Mouse (Mus musculus): Measurements from ENCODE around the gene Fbxl21. TPM values are rescaled to one million over a fixed set of nuclear protein-coding genes. Genes with fewer than 3 reads are reported as not detected.

The Fbxl21 gene
- polyA plus RNA-seq, 1 experiment from 2014 or later, result 4.4 TPM

- Histone ChIP-seq H3K4me2 (no peak overlapping the region), H3K4me1 (no peaks in the 10 kb centered on the region), H3K27me3 (replicated peaks) (no peaks in the 10 kb centered on the region), H3K36me3 (no peaks in the 10 kb centered on the region), H3K9ac (replicated peaks) (no peak overlapping the region), H3K4me3 (replicated peaks) (no peak overlapping the region), H3K27ac (replicated peaks) (no peak overlapping the region), H3K9me3 (replicated peaks) (0 out of 2 replicates have a peak, but pooled peaks cover 3% of the 10 kb centered on the region)
- no peak for ATAC-seq (ENCODE audit: low FRiP score)
- 76% methylated on average over 5 of the region's 5 CpGs for WGBS
These were observed 13.3 kb downstream of the Fbxl21 start for GRCm38 (mm10) chr13:56535570-56535969.

GRCm38 (mm10) chr13:56537026-56537425 lies 14.8 kb downstream of the Fbxl21 start:
- Histone ChIP-seq H3K9me3 (replicated peaks) (0 out of 2 replicates have a peak, but pooled peaks cover 3% of the 10 kb centered on the region), H3K36me3 (no peaks in the 10 kb centered on the region), H3K27me3 (replicated peaks) (no peaks in the 10 kb centered on the region), H3K4me3 (replicated peaks) (no peak overlapping the region), H3K9ac (replicated peaks) (no peak overlapping the region), H3K27ac (replicated peaks) (no peak overlapping the region), H3K4me2 (no peak overlapping the region), H3K4me1 (no peaks in the 10 kb centered on the region)
- no peak for ATAC-seq (ENCODE audit: low FRiP score)
- WGBS, result 93% methylated on average over 12 of the region's 12 CpGs

GRCm38 (mm10) chr13:56539846-56540245 lies 17.6 kb downstream of the Fbxl21 start:
- 95% methylated on average over 4 of the region's 4 CpGs for WGBS
- H3K4me2 ChIP-seq, result no peak overlapping the region
- no peaks in the 10 kb centered on the region for H3K36me3 ChIP-seq
- H3K4me3 ChIP-seq (replicated peaks), result no peak overlapping the region
- H3K27ac ChIP-seq (replicated peaks), result no peak overlapping the region
- H3K4me1 ChIP-seq, result no peaks in the 10 kb centered on the region
- H3K27me3 ChIP-seq (replicated peaks), result no peaks in the 10 kb centered on the region
- no peak for ATAC-seq (ENCODE audit: low FRiP score)
- no peak overlapping the region for H3K9ac ChIP-seq (replicated peaks)
- H3K9me3 ChIP-seq (replicated peaks), result 0 out of 2 replicates have a peak, but pooled peaks cover 2% of the 10 kb centered on the region

- Histone ChIP-seq H3K4me2 (no peak overlapping the region), H3K9me3 (replicated peaks) (no peaks in the 10 kb centered on the region), H3K4me1 (no peaks in the 10 kb centered on the region), H3K9ac (replicated peaks) (no peak overlapping the region), H3K27me3 (replicated peaks) (no peaks in the 10 kb centered on the region), H3K27ac (replicated peaks) (no peak overlapping the region), H3K36me3 (no peaks in the 10 kb centered on the region), H3K4me3 (replicated peaks) (no peak overlapping the region)
- WGBS, result 56% methylated on average over 9 of the region's 9 CpGs
- no peak for ATAC-seq (ENCODE audit: low FRiP score)
These were observed 21.5 kb downstream of the Fbxl21 start for GRCm38 (mm10) chr13:56543805-56544204.

GRCm38 (mm10) chr13:56544956-56545355 lies 22.7 kb downstream of the Fbxl21 start:
- no peaks in the 10 kb centered on the region for H3K27me3 ChIP-seq (replicated peaks)
- H3K4me3 ChIP-seq (replicated peaks), result no peak overlapping the region
- no peak overlapping the region for H3K4me2 ChIP-seq
- H3K27ac ChIP-seq (replicated peaks), result no peak overlapping the region
- ATAC-seq (ENCODE audit: low FRiP score), result no peak
- H3K9ac ChIP-seq (replicated peaks), result no peak overlapping the region
- no peaks in the 10 kb centered on the region for H3K4me1 ChIP-seq
- H3K36me3 ChIP-seq, result no peaks in the 10 kb centered on the region
- whole genome bisulfite sequencing, result 51% methylated on average over 3 of the region's 3 CpGs
- no peaks in the 10 kb centered on the region for H3K9me3 ChIP-seq (replicated peaks)

GRCm38 (mm10) chr13:56548401-56548800 lies 26.1 kb downstream of the Fbxl21 start, which contains the start of gene Lect2:
Lect2 (minus strand) TSS chr13:56548502.
- Histone ChIP-seq H3K4me2 (no peak within 1 kb of the TSS), H3K27ac (replicated peaks) (no peak within 1 kb of the TSS), H3K4me3 (replicated peaks) (no peak within 1 kb of the TSS), H3K9ac (replicated peaks) (no peak within 1 kb of the TSS), H3K4me1 (no peaks in the 10 kb centered on the region), H3K27me3 (replicated peaks) (no peaks in the 10 kb centered on the region), H3K9me3 (replicated peaks) (no peaks in the 10 kb centered on the region), H3K36me3 (no peaks in the 10 kb centered on the region)
- no peak for ATAC-seq (ENCODE audit: low FRiP score)
- 66% methylated on average over 9 of the region's 9 CpGs for WGBS

GRCm38 (mm10) chr13:56549364-56549763 lies 27.1 kb downstream of the Fbxl21 start:
- H3K36me3 ChIP-seq, result no peaks in the 10 kb centered on the region
- no peak overlapping the region for H3K27ac ChIP-seq (replicated peaks)
- H3K4me2 ChIP-seq, result no peak overlapping the region
- peaks cover under 1% of the 10 kb centered on the region; the same call in 1 of the 2 replicates for H3K4me1 ChIP-seq
- 65% methylated on average over 4 of the region's 4 CpGs for WGBS
- no peak for ATAC-seq (ENCODE audit: low FRiP score)
- no peak overlapping the region for H3K4me3 ChIP-seq (replicated peaks)
- no peak overlapping the region for H3K9ac ChIP-seq (replicated peaks)
- no peaks in the 10 kb centered on the region for H3K9me3 ChIP-seq (replicated peaks)
- no peaks in the 10 kb centered on the region for H3K27me3 ChIP-seq (replicated peaks)

GRCm38 (mm10) chr13:56550574-56550973 lies 28.3 kb downstream of the Fbxl21 start:
- no peak overlapping the region for H3K9ac ChIP-seq (replicated peaks)
- 5% methylated on average over 1 of the region's 1 CpGs for WGBS
- H3K9me3 ChIP-seq (replicated peaks), result no peaks in the 10 kb centered on the region

GRCm38 (mm10) chr13:56551661-56552060 lies 29.4 kb downstream of the Fbxl21 start:
- 83% methylated on average over 6 of the region's 6 CpGs for WGBS
- ATAC-seq (ENCODE audit: low FRiP score), result no peak

More at GRCm38 (mm10) chr13:56550574-56550973, 28.3 kb downstream of the Fbxl21 start:
- Histone ChIP-seq H3K27me3 (replicated peaks) (no peaks in the 10 kb centered on the region), H3K27ac (replicated peaks) (no peak overlapping the region), H3K4me1 (peaks cover 5% of the 10 kb centered on the region; the same call in 1 of the 2 replicates), H3K4me2 (no peak overlapping the region), H3K36me3 (no peaks in the 10 kb centered on the region), H3K4me3 (replicated peaks) (no peak overlapping the region)
- ATAC-seq (ENCODE audit: low FRiP score), result no peak

GRCm38 (mm10) chr13:56553923-56554322 lies 31.7 kb downstream of the Fbxl21 start:
- no peaks in the 10 kb centered on the region for H3K27me3 ChIP-seq (replicated peaks)
- 66% methylated on average over 2 of the region's 2 CpGs for WGBS
- ATAC-seq (ENCODE audit: low FRiP score), result no peak

More at GRCm38 (mm10) chr13:56551661-56552060, 29.4 kb downstream of the Fbxl21 start:
- Histone ChIP-seq H3K27ac (replicated peaks) (no peak overlapping the region), H3K27me3 (replicated peaks) (no peaks in the 10 kb centered on the region), H3K9ac (replicated peaks) (no peak overlapping the region), H3K36me3 (no peaks in the 10 kb centered on the region), H3K9me3 (replicated peaks) (no peaks in the 10 kb centered on the region), H3K4me2 (no peak overlapping the region), H3K4me1 (peaks cover 5% of the 10 kb centered on the region; the same call in 1 of the 2 replicates), H3K4me3 (replicated peaks) (no peak overlapping the region)

GRCm38 (mm10) chr13:56554409-56554808 lies 32.1 kb downstream of the Fbxl21 start:
- peak; percentile 38; the same call in 1 of the 2 replicates for ATAC-seq (ENCODE audit: low FRiP score)
- no peak overlapping the region for H3K4me2 ChIP-seq
- peaks cover 5% of the 10 kb centered on the region; the same call in 1 of the 2 replicates for H3K4me1 ChIP-seq
- H3K27ac ChIP-seq (replicated peaks), result no peak overlapping the region
- 4% methylated on average over 2 of the region's 2 CpGs for WGBS
- no peak overlapping the region for H3K4me3 ChIP-seq (replicated peaks)
- H3K9ac ChIP-seq (replicated peaks), result no peak overlapping the region
- H3K9me3 ChIP-seq (replicated peaks), result no peaks in the 10 kb centered on the region
- H3K27me3 ChIP-seq (replicated peaks), result no peaks in the 10 kb centered on the region
- H3K36me3 ChIP-seq, result no peaks in the 10 kb centered on the region

More at GRCm38 (mm10) chr13:56553923-56554322, 31.7 kb downstream of the Fbxl21 start:
- no peak overlapping the region for H3K27ac ChIP-seq (replicated peaks)
- H3K4me2 ChIP-seq, result no peak overlapping the region
- no peaks in the 10 kb centered on the region for H3K36me3 ChIP-seq
- no peak overlapping the region for H3K4me3 ChIP-seq (replicated peaks)
- H3K4me1 ChIP-seq, result peaks cover 5% of the 10 kb centered on the region; the same call in 1 of the 2 replicates
- H3K9me3 ChIP-seq (replicated peaks), result no peaks in the 10 kb centered on the region
- no peak overlapping the region for H3K9ac ChIP-seq (replicated peaks)

- Histone ChIP-seq H3K27ac (replicated peaks) (no peak overlapping the region), H3K4me3 (replicated peaks) (no peak overlapping the region), H3K4me2 (no peak overlapping the region), H3K4me1 (peaks cover 5% of the 10 kb centered on the region; the same call in 1 of the 2 replicates), H3K9ac (replicated peaks) (no peak overlapping the region), H3K27me3 (replicated peaks) (no peaks in the 10 kb centered on the region), H3K9me3 (replicated peaks) (no peaks in the 10 kb centered on the region), H3K36me3 (no peaks in the 10 kb centered on the region)
- 9% methylated on average over 1 of the region's 1 CpGs for WGBS
- ATAC-seq (ENCODE audit: low FRiP score), result 0 out of 2 replicates have a peak, but pooled peaks have one; percentile 28
These were observed 33.7 kb downstream of the Fbxl21 start for GRCm38 (mm10) chr13:56555957-56556356.

All from neural tube, embryonic 15.5 days (tissue).